Mouse (Mus musculus) left cerebral cortex, adult 11 months (tissue): Measurements from ENCODE around the gene Leo1.
"Not testable (repeated sequence)": the region's sequence is repeated elsewhere in the genome, so short reads cannot be mapped to it uniquely, and the experiment has no call there.

Experiments used
- DNase-seq: peaks from one replicate; pipeline ENCODE4 v3.0.0; 2022; ENCODE audit warnings: low spot score

Gene Leo1

DNA sequence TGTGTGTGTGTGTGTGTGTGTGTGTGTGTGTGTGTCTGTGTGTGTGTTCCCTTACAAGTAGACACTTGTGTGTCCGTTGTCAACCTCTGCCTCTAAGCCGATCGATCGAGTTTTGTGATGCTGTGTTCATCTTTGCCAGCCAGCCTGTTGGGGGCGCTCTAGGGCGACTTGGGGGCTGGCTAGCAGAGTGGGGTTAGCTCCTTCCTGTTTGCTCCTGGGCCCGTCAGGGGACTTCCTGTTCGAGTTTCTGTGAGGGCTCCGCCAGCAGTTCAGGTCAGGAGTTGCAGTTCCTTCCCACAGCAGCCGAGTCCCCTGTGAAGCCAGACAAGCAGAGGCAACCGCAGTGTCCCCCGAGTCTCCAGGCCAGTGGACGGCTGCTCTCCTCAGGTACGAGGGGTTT, 27.0 kb downstream of the Leo1 start:
- DNase-seq = no peak

DNA sequence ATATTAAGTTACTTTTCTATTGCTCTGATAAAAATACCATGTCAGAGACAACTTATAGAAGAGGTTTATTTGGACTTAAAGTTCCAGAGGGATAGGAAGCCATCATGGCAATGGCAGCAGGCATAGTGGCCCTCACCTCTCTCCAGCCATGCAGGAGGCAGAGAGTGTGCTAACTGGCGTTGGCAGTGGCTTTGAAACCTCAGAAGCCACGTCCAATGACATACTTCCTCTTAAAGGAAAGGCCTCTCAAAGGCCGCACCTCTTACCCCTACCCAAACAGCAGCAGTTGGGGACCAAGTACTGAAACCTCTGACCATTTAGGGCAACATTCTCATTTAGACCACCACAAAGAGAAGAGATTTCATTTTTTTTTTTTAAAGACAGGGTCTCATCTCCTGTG, 35.9 kb downstream of the Leo1 start:
- no peak for DNase-seq

DNA sequence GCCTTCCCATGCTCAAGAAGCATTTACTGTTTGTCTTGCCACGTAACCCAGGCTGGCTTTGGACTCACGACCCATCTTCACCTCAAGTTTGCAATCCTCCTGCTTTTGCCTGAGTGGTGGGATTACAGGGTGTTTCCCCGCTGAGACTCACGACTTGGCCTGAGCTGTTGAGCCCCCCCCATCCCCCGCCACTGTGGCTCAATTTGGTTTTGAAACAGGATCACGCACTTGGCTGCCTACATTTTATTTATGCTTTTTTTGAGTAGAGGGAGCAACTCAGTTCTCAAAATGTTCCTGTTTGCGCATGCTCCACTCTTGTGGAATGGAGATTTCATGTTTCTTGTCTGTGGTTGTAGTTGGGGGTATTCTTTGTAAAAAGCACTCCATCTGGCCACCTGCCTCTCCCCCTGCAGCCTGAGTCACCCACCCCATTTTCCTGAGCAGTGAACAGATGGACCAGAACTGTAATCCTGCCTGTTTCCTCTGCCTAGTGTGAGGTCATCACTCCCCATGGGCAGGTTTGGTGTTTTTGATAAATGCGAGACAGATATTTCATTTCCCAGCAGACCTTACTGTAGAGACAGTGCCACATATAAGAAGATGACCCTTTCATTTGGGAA, 37.9 kb downstream of the Leo1 start:
- DNase-seq = no peak

DNA sequence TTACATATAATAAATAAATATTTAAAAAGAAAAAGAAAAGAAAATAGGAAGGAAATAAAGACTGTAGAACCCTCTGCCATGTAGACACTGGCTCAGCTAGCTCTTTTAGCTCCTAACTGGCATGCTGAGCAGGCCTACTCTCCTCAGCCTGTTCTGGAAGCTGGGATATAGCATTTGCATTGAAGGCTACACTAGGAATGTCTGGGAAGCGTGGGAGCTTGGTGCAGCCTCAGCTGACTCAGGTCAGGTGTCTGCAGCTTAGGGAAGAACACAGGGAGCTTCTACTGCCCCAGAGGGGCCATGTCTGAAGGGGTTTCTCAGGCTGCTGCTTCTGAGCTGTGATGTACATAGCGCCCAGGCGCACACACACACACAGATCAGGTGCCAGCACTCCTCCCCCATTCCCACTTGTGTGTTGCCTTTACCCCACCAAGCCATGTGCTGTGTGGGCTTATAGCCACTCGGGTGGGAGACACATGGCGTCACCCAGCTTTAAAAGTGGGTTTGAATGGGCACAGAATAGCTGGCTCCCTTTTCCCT, 39.3 kb downstream of the Leo1 start:
- no peak for DNase-seq

DNA sequence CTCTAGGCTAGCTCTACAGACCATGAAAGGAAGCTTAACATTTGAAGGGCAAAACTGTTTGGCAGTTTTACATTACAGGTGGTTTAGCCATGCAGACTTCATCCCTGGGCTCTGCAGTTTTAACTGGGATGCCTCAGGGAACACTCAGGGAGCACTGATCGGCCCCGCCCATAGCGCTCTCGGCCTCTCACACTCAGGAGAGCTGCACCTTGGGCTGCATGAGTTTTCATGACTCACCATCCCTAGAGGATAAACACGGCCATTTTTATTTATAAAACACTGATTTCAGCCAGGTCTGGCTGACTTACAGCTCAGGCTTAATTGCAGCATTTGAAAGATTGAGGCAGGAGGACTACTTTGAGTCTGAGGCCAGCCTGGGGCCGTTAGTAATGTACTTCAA, 43.9 kb downstream of the Leo1 start:
- no peak for DNase-seq

DNA sequence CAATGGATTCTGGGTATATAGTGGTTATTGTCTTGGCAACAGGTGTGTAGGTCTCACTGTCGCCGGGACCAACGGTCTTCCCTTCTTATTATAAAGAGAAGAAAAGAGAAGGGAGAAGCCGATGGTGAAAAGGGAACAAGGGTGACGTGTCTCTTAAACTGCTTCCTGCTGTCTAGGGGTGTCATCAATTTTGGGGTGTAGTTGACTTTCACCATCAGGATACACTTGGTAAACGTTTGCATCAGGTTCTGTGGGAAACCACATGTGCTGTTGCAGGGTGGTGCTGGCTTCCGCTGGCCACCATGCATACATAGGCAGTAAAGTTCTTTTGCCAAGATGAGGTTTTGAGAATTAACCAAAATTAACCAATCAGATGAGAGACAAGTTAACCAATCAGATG, 46.9 kb downstream of the Leo1 start:
- DNase-seq = not testable (repeated sequence)

DNA sequence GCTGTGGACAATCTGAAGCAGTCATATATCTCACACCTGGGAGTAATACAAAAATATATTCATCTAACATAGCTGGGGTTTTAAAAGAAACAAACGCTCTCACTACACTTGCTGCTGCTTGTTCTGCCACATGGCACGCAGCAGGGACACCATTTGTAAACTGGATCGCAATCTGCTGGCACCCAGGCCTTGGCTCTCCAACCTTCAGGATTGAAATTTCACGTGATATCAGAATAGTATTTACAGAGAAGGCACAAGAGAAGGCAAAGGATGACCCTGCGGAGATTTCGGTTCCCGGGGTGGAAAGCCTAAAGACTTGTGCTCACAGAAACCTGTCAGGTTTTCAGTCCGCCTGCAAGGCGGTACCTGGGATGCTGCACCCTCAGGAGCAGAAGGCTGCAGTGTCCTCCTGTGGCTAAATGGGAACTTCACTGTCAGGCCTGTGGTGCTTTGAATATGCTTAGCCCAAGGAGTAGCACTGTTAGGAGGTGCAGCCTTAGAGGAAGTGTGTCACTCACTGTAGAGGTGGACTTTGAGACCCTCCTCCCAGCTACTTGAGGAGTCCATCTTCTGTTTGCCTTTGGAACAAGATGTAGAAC, 53.2 kb downstream of the Leo1 start:
- no peak for DNase-seq

DNA sequence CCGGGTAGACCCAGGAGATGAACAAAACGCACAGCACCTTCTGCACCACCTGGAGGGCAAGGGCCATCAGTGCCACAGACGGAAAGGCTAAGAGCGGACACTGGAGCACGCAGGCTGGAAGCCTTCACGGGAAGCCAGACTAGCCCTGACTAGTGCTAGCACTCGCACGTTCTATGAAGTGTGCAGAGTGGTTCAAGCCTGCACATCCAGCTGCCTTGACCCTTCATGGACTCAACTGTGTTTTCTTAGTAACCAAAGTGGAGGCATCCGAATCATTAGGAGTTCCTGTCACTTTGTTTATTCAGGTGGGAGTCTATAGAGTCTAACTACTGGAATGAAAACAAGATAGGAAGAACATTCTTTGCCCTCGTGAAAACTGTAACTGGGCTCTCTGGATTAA, 54.6 kb downstream of the Leo1 start:
- DNase-seq = no peak

DNA sequence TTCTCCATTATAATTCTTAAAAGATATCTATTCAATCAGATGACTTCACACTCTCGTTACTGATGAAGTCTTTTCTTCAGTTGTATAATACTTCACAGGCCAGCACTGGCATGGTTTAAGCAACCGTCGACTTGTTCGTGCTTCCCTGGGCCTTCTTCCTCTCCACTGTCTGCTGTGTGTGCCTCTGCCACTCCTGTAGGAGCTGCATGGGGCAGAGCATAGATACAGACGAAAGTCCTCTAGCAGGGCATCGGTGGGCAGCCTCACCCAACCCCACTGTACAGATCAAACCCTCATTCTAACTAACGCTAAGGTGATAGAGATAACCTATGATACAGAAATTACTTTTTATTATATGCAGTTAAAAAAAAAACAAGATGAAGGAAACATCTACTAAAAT, 57.2 kb downstream of the Leo1 start:
- DNase-seq = no peak

DNA sequence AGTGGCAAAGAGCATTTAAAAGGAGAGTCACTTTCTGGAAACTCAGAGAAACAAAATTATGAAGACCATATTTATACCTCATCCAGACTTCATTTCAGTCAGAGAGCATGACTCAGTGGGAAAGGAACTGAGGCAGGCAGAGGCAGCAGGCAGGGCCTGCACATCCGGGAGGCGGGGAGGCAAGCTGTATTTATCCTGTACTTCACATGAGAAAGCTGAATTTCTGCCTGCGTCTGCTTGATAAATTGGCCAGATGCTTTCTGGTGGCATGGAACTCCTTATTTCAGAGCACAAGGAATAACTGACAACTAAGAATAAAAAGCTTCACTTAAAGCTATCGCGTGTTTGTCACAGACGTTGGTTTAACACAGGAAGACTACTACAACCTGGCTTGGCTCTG, 63.0 kb downstream of the Leo1 start:
- no peak for DNase-seq

DNA sequence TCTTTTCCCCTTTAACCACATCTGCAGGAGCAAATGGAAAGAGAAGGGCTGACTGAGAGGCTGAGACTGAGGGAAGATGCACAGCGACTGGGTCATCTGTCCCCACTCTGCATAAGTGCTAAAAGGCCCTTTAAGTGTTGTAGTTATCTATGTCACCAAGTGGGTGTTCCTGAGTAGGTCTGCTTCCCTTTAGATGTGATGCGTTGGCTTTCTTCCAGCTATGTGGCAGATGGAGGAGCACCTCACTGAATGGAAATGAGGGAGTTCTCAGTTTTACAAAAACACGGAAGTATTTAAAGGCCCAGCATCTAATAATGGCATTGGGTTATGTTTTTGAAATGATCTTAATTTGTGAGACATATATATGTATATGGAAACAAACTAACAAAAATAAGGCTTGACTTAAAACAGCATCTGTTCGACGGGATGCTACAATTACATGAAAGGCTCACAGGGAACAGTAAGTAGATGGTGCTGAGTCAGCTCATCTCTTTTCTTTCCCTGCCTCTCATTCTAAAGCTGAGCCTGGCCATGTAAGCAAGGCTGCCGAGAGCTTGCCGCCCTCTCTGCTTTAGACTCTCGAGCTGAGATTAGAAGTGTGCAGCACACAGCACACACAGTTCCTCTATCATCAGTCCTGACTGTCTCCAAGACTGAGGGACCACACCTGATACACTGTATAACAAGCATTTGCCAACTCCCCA, 70.1 kb downstream of the Leo1 start:
- DNase-seq = no peak

DNA sequence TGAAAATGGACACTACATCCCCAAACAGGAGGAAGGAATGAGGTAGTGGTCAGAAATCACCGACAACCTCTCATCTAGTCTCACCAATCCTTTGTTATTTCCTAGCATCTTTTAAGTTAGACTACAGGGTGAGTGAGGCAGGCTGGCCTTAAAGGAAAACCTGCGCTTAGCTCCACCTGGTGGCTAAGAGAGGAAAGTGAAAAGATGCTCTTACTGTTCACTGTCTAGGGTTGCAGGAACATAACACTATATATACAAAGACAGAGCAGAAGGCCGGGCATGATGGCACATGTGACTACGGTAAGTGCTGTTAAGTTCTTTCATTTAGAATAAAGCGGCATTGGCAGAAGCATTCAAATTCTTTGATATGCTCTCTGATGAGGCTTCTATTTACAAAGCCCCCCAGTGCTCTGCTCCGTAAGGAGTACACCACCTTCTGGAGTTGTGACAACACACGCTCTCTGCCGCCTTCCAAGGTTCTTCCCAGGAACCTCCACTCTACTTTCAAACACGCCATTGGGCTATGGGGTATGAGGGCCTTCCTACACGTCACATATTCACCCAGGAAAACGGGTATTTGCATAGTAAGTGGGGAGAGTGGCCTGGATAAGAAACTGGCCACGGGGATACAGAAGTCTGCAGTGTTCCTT, 74.3 kb downstream of the Leo1 start:
- peak; percentile 65 for DNase-seq
